Mouse (Mus musculus) gastrocnemius, adult 2 months (tissue): Measurements from ENCODE around the gene Tfap2d. TPM values are rescaled to one million over a fixed set of nuclear protein-coding genes. Genes with fewer than 3 reads are reported as not detected.

ENCODE experiments used
- DNase-seq: peaks from one replicate; pipeline ENCODE4 v3.0.0; 2022
- H3K27ac ChIP-seq: fragments of 200-600 bp; 2 replicates; pipeline ENCODE4 v1.8.1; 2022; ENCODE audit warnings: mild to moderate bottlenecking
- H3K4me3 ChIP-seq: fragments of 200-600 bp; 2 replicates; pipeline ENCODE4 v1.8.1; 2022; ENCODE audit warnings: mild to moderate bottlenecking, moderate library complexity
- CTCF ChIP-seq: fragments of 200-600 bp; IDR thresholded peaks from 2 replicates; pipeline ENCODE4 v1.8.1; 2022; ENCODE audit warnings: antibody characterized with exemption, mild to moderate bottlenecking, moderate library complexity
- intact Hi-C: fragments of 180-260 bp; cut with DNase I; formaldehyde crosslinking; loops from one replicate; pipeline ENCODE4 v1.15.1; 2025
- long read RNA-seq, 2 experiments: library from polyadenylated mRNA; stranded (forward); transcript quantifications; one replicate each; pipeline ENCODE4 v2.0.0; 2021
- total RNA-seq, 2 experiments: library from RNA; stranded (reverse); gene quantifications; 2 replicates each; pipeline ENCODE4 v1.2.3; 2021

The Tfap2d gene
- total RNA-seq = not detected
- long read RNA-seq, experiment 1 = 0 reads
- long read RNA-seq, experiment 2 = 0 reads

DNA sequence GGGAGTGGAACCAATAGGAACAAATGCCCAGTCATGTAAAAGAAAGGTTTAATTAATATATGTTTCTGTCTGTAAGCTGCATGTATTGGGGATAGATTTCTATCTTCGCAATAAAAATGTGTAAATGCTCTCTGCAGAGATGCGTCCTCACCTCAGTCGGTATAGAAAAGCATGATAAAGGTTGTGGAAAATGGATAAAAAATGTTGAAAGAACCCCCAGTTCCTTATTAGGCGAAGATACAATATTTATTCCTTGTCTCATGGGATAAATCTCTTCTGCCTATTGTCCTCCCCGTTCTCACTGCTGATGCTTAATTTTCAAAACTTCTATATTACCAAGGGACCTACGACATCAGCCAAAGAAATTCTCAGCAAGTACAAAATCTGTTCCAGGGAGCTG is at the start of gene Tfap2d:
Tfap2d (plus strand) TSS at position 392 of the 400 bp plus-strand sequence.
- H3K4me3 ChIP-seq = no peak within 1 kb of the TSS
- no peak within 1 kb of the TSS for H3K27ac ChIP-seq
- no peak for TF ChIP-seq CTCF
- intact Hi-C loops = no loop called here
- DNase-seq = no peak

DNA sequence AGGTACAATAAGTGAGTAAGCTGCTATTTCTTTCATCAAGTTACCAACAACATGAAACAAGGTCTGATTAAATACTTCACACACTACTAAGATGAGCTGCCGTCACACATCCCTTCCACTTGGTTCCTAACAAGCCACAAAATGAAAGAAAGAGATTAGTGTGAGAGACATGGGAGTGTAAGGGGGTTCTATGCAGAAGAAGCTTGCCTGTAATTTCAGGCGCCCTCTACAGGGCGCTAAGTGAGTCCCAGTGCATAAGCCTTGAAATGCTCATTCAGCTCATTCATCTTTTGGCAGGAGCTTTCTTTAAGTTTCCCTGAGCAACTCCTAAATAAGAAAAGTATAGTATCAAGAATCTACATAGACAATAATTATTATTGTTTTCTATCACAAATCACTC is 46.5 kb upstream of the Tfap2d start:
- intact Hi-C loops = no loop called here
- Histone ChIP-seq H3K27ac (no peak overlapping the region), H3K4me3 (no peak overlapping the region)
- no peak for DNase-seq
- no peak for TF ChIP-seq CTCF

GRCm38 (mm10) chr1:19056861-19057260 is 46.0 kb upstream of the Tfap2d start:
- H3K27ac ChIP-seq = no peak overlapping the region
- no peak for TF ChIP-seq CTCF
- intact Hi-C loops = no loop called here
- no peak overlapping the region for H3K4me3 ChIP-seq
- DNase-seq = no peak

DNA sequence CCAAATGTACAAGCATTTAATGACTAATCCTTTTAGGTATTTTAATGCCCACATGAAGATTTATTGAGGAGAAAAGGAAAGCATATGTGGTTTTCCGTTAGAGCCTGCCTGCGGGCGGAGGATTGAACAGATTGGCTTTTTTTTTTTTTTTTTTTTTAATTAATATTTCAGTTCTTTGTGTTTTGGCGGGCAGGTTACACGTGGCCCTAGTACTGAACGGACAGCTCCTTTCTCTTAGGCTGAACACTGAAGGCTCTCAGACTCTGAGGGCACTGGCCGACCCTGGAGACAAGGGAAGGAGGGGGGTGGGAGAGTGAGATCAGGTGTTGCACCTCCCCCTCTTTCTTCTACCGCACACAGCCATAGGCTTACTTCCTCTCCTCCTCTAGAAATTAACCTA is 14.7 kb upstream of the Tfap2d start:
- no peak for DNase-seq
- Histone ChIP-seq H3K27ac (no peak overlapping the region), H3K4me3 (no peak overlapping the region)
- intact Hi-C loops = no loop called here
- TF ChIP-seq CTCF = no peak

GRCm38 (mm10) chr1:19096921-19097320 is 5.9 kb upstream of the Tfap2d start:
- DNase-seq = no peak
- Histone ChIP-seq H3K4me3 (no peak overlapping the region), H3K27ac (no peak overlapping the region)
- TF ChIP-seq CTCF = no peak
- intact Hi-C loops = no loop called here

GRCm38 (mm10) chr1:19103316-19103715 is 494 bp downstream of the Tfap2d start:
- TF ChIP-seq CTCF = no peak
- no peak for DNase-seq
- Histone ChIP-seq H3K4me3 (no peak overlapping the region), H3K27ac (no peak overlapping the region)
- intact Hi-C loops = no loop called here

GRCm38 (mm10) chr1:19103776-19104142 is 937 bp downstream of the Tfap2d start:
- H3K4me3 ChIP-seq = no peak overlapping the region
- intact Hi-C loops = no loop called here
- DNase-seq = no peak
- no peak for TF ChIP-seq CTCF
- no peak overlapping the region for H3K27ac ChIP-seq

GRCm38 (mm10) chr1:19104143-19104857 is 1.5 kb downstream of the Tfap2d start:
- no peak overlapping the region for H3K27ac ChIP-seq
- intact Hi-C loops = no loop called here

DNA sequence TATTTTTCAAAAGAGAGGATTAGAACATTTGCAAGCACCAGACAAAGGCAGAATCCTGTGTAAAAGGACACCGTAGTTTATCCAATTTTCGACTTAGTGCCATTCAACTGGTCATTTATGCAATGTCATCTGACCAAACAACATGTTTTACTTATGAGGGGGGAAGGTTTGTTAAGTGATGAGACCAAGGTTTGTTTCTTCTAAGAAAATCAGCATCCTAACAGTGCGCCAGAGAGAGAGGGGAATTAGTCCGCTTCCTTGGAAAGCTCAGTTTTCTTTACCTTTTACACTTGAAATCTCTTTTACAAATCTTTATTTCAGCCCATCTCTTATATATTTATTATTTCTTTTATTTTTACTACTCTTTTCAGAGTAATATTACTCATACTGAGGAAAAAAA is 3.6 kb downstream of the Tfap2d start:
- DNase-seq = no peak
- no peak for TF ChIP-seq CTCF
- intact Hi-C loops = no loop called here
- Histone ChIP-seq H3K4me3 (no peak overlapping the region), H3K27ac (no peak overlapping the region)

More at GRCm38 (mm10) chr1:19104143-19104857, 1.5 kb downstream of the Tfap2d start:
- no peak for TF ChIP-seq CTCF
- no peak for DNase-seq
- no peak overlapping the region for H3K4me3 ChIP-seq

DNA sequence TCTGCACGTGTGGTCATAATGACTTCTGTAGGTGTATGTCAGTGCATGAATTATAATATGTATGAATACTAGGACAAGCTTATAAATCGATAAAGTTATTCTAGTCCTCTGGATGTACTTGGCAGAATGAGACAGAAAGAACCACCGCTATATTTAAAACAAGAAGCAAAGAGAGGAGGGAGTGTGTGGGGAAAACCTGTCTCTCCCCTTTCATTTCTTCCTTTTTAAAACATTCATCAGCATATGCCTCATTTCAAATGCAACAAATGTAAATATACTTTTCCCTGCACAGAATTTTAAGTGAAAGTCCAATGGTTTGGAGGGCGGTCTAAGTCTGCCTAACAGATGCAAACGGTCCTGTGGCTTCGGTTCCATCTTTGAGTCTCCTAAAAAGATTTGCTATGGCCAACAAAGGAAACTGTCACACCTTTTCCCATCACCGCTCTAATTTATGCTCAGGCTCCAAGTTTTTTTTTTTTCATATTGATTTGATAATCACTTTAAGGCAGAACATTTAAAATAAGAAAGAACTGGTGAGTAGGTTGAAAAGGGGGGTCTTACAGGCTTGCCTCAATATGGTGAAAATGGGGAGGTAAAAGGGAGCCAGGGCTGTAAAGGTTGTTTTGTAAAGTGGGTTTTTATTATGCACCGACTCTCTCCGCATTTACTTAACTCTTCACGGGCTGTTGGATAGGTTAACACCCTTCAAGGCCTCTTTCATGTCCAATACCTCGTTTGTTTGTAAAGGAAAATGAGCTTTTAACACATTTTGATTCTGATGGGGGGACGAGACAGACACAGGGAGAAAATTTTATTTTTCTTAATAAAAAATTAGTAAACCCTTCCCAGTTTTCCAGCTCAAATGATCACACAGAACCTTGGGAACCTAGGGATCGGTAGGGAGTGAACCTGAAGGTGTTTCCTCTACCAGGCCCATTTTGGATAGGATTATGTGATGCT is 4.3 kb downstream of the Tfap2d start:
- no peak for TF ChIP-seq CTCF
- Histone ChIP-seq H3K4me3 (no peak overlapping the region), H3K27ac (no peak overlapping the region)
- intact Hi-C loops = no loop called here
- DNase-seq = no peak

DNA sequence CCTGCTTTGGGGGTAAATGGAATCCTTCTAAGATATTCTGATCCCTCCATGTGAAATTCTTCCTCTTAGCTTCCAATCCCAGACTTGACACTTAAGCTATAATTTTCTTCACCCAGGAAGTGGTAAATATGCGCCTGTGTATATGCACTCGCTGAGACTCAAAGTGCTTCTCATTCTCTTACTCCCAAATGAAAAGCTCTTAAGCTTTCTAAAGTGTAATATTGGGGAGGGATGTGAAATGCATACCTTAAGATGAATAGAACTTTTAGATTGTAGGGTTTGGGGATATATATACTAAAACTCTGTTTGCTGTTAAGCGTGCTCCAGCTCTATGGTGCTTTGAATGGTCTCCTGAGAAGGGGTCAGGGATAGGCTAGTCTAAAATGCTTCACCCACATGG is 5.0 kb downstream of the Tfap2d start:
- DNase-seq = no peak
- no peak for TF ChIP-seq CTCF
- Histone ChIP-seq H3K4me3 (no peak overlapping the region), H3K27ac (no peak overlapping the region)
- intact Hi-C loops = no loop called here

DNA sequence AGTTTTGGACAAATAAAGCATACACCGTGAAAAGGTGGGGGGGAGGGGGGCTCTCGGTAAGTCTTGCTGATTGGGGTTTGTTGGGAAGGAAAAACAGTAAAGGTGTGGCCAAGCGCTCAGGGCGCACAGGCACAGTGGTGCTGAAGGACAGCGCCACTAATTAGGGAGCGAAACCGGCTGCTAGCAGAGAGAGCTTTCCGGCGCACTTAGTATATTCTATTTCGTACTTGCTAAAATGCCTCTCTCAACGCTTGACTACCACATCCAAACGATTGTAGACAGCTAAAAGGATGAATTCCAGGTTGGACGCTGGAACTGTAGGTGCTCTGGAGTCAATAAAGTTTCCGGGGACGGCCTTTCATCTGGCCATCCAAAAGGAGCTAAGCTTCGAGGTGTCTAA is 6.9 kb downstream of the Tfap2d start:
- H3K27ac ChIP-seq = no peak overlapping the region
- intact Hi-C loops = no loop called here
- DNase-seq = no peak
- no peak overlapping the region for H3K4me3 ChIP-seq
- TF ChIP-seq CTCF = no peak

- Histone ChIP-seq H3K4me3 (no peak overlapping the region), H3K27ac (no peak overlapping the region)
- TF ChIP-seq CTCF = no peak
- intact Hi-C loops = no loop called here
- no peak for DNase-seq
These were observed 7.4 kb downstream of the Tfap2d start for GRCm38 (mm10) chr1:19110211-19110610.
